Mouse (Mus musculus) naive thymus-derived CD4-positive, alpha-beta T cell, adult 5 months (primary cell): ENCODE measurements around the gene Mcoln2. TPM values are rescaled to one million over a fixed set of nuclear protein-coding genes. Genes with fewer than 3 reads are reported as not detected.

Experiments used
- polyA plus RNA-seq: library from polyadenylated mRNA; unstranded; fragments of 100-300 nt; shearing (Covaris generic); gene quantifications from one replicate; pipeline ENCODE4 v1.2.1, GENCODE M21; 2017

Gene Mcoln2
- polyA plus RNA-seq, result 2.4 TPM

DNA sequence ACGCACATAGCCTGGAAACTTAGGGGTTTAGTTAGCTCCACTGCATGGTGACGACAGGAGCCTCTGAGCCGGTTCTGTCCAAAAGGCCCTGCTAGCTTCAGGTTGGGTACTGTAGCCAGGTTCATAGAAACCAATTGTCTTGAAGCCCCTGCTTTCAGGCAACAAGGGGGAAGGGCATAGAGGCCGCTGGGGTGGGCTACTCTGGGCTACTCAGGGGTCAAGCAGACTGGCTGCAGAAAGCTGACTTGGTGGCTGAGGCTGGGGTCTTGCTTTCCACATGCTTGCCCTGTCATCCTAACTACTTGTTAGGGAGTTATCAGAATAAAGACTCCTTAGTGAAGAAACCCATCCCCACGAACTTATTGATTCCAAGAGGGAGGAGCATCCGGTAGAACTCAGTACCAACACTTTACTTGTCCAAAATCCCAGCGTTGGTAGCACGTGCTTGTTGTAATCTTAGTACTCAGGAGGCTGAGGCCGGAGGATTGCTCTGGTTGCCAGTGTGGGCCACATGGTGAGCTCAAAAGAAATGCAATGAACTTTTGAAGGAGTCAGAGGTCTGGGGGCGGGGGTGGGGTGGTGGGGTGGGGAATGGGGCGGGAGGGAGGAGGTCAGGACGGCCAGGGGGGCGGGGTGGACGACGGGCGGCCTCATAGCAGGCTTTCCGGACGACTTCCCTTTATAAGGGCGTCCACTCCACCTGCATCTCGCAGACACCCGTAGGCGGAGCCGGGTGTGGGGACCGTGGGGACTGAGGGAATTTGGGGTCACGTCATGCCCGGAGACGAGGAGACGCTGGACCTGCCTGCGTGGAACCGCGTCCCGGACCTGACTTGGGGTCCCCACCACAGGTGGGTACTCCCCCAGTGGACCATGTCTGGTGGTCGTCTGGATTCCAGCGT, at the start of gene Mcoln2:
TSS of gene Mcoln2 (plus strand) at position 678 of the 902 bp plus-strand sequence.

DNA sequence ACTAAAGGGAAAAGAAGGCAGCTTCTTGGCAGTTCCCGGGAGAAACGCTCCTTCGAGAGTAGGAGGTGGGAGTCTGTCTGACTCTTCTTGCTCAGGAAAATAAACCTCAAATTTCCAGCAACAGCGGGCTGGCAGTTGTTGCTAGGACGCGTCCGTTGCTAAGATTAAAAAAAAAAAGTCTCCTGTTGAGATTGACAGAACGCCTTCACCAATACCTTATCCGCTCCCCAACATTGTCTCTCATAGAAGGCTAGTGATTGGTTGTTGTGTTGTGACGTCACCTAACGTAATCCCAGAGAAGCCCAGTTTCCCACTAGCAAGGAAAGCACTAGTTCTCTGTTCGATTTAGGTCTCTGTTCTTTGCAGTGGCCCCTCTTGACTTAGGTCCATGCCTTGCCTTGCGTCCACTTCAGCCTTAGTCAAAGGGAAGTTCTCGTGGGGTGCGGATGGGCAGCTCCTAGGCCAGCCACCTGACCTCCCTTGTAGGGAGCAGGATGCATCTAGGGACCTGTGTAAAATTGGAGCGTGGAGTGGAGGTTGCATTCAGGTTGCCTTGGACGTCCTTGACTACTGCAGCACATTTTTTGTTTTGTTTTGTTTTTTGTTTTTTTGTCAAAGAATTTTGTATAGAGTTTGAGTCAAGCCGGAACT, 41.6 kb upstream of the Mcoln2 start, which contains the start of gene Wdr63:
TSS of gene Wdr63 (minus strand) at position 210 of the 651 bp plus-strand sequence.

DNA sequence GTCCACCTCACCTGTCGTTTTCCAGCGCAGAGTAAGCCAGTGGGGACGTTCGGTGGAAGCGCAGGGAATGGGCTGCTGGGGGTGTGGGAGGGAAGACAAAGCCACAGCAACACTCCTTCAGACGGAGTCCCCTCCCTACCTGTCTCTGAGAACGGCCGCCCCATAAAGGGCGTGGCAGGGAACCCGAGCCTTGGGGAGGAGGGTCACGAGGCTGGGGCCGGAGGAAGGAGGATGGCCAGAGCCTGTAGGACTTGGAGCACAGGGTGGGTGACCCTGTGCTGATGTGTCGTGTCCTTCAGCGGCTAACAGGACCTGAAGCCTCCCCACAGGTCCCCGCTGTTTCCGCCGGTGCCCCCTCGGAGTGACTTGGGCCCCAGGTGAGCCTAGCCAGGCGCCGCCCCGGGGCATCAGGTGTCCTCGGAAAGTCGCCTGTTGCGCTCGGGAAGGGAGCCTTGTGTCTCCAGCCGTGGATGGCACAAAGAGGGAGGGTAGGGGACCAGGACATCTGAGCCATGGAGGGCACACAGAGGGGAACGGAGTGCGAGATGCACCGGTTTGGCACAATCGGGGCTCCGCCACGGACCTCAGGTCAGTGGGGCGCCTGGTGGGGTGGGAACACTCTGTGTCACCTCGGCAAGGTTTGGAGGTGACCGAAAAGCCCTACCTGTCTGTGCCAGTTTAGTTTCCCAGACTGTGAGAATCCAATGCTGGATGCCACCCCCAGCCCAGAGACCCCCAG, 32.2 kb upstream of the Mcoln2 start, which contains the start of gene Mcoln3:
TSS of gene Mcoln3 (plus strand) at position 193 of the 739 bp plus-strand sequence.

DNA sequence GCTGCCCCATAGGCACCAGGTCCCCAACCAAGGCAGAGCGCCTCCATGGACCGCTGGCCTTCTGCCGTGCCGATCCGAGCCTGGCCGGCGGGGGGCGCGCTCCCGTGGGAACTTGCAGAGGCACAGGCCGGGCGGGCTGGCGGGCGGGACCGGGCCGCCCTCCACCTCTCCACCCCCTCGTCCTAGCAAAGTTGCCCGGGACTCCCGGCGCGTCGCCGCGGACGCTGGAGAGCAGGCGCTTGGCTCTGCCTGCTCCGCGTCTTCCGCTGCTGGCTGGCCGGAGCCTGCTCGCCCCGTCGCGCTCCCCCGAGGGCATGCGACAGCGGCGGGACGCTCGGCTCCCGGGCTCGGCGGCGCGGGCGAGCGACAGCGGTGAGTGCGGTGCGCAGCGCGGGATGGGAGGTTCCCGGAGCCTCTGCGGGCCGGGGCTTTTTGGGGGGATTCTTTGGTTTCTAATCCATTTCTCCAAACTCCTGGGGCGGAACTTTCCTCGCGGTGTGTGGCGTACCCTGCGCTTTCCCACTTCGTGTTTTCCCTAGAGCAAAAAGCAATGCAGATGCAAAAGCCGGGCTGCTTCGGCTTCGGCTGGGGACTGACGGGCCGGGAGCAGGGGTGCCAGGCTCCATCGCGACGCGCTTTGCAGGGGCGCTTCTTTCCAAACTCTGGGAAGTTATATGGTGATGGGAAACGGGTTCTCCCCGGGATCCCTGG, 71.3 kb downstream of the Mcoln2 start, which contains the start of gene Lpar3:
TSS of gene Lpar3 (plus strand) at position 188 of the 711 bp plus-strand sequence.

Other genes with a start within 250 kb of the Mcoln2 start
- 196 TPM for gene Bcl10, start 227.0 kb upstream of the Mcoln2 start, polyA plus RNA-seq
- 99.5 TPM for gene 2410004B18Rik, start 211.8 kb upstream of the Mcoln2 start, polyA plus RNA-seq
- gene Syde2, start 162.0 kb upstream of the Mcoln2 start, polyA plus RNA-seq, result 1.5 TPM
- gene Wdr63, start 41.7 kb upstream of the Mcoln2 start, polyA plus RNA-seq, result not detected
- gene Mcoln3, start 32.4 kb upstream of the Mcoln2 start, polyA plus RNA-seq, result 1.2 TPM
- not detected for gene Lpar3, start 71.1 kb downstream of the Mcoln2 start, polyA plus RNA-seq